Mouse (Mus musculus): ENCODE measurements around the gene Gpr141. TPM values are rescaled to one million over a fixed set of nuclear protein-coding genes. Genes with fewer than 3 reads are reported as not detected.

Gpr141 gene
- polyA plus RNA-seq, 1 experiment from 2014 or later, result 0.07 TPM

- 91% methylated on average over 4 of the region's 4 CpGs for WGBS
- Histone ChIP-seq H3K4me1 (ENCODE audit: control insufficient read depth, insufficient read depth, low read length) (no peaks in the 10 kb centered on the region), H3K9ac (ENCODE audit: low read length) (no peak overlapping the region), H3K27ac (ENCODE audit: low read depth, low read length) (no peak overlapping the region), H3K4me3 (ENCODE audit: low read depth, low read length) (no peak overlapping the region), H3K36me3 (ENCODE audit: control insufficient read depth, insufficient read depth, low read length) (no peaks in the 10 kb centered on the region), H3K27me3 (ENCODE audit: control insufficient read depth, insufficient read depth, low read length) (no peaks in the 10 kb centered on the region), H3K9me3 (ENCODE audit: control insufficient read depth, low read length) (no peaks in the 10 kb centered on the region), H3K4me2 (no peak overlapping the region)
- DNase-seq (ENCODE audit: low spot score, missing footprints) (no peak), ATAC-seq (ENCODE audit: low FRiP score) (no peak)
Measured at GRCm38 (mm10) chr13:19764276-19764675, 59.8 kb downstream of the Gpr141 start.

- H3K4me1 ChIP-seq (ENCODE audit: control insufficient read depth, insufficient read depth, low read length), result no peaks in the 10 kb centered on the region
- WGBS, result 87% methylated on average over 1 of the region's 1 CpGs
- no peak overlapping the region for H3K4me3 ChIP-seq (ENCODE audit: low read depth, low read length)
- no peak overlapping the region for H3K27ac ChIP-seq (ENCODE audit: low read depth, low read length)
- no peaks in the 10 kb centered on the region for H3K9me3 ChIP-seq (ENCODE audit: control insufficient read depth, low read length)
- no peaks in the 10 kb centered on the region for H3K27me3 ChIP-seq (ENCODE audit: control insufficient read depth, insufficient read depth, low read length)
- no peak overlapping the region for H3K4me2 ChIP-seq
- DNase-seq (ENCODE audit: low spot score, missing footprints), result no peak
- H3K9ac ChIP-seq (ENCODE audit: low read length), result no peak overlapping the region
- H3K36me3 ChIP-seq (ENCODE audit: control insufficient read depth, insufficient read depth, low read length), result no peaks in the 10 kb centered on the region
- ATAC-seq (ENCODE audit: low FRiP score), result no peak
Measured at GRCm38 (mm10) chr13:19763211-19763610, 60.8 kb downstream of the Gpr141 start.

GRCm38 (mm10) chr13:19745741-19746140 is 78.3 kb downstream of the Gpr141 start:
- no peak overlapping the region for H3K4me3 ChIP-seq (ENCODE audit: low read depth, low read length)
- H3K4me2 ChIP-seq, result no peak overlapping the region
- no peak overlapping the region for H3K9ac ChIP-seq (ENCODE audit: low read length)
- DNase-seq (ENCODE audit: low spot score, missing footprints), result no peak
- no peaks in the 10 kb centered on the region for H3K9me3 ChIP-seq (ENCODE audit: control insufficient read depth, low read length)
- no peaks in the 10 kb centered on the region for H3K27me3 ChIP-seq (ENCODE audit: control insufficient read depth, insufficient read depth, low read length)
- H3K4me1 ChIP-seq (ENCODE audit: control insufficient read depth, insufficient read depth, low read length), result no peaks in the 10 kb centered on the region
- H3K36me3 ChIP-seq (ENCODE audit: control insufficient read depth, insufficient read depth, low read length), result no peaks in the 10 kb centered on the region
- no peak overlapping the region for H3K27ac ChIP-seq (ENCODE audit: low read depth, low read length)
- WGBS, result 84% methylated on average over 2 of the region's 2 CpGs
- no peak for ATAC-seq (ENCODE audit: low FRiP score)

GRCm38 (mm10) chr13:19744536-19744935 is 79.5 kb downstream of the Gpr141 start:
- no peaks in the 10 kb centered on the region for H3K36me3 ChIP-seq (ENCODE audit: control insufficient read depth, insufficient read depth, low read length)
- no peak overlapping the region for H3K27ac ChIP-seq (ENCODE audit: low read depth, low read length)
- H3K4me2 ChIP-seq, result no peak overlapping the region
- no peak overlapping the region for H3K9ac ChIP-seq (ENCODE audit: low read length)
- H3K27me3 ChIP-seq (ENCODE audit: control insufficient read depth, insufficient read depth, low read length), result no peaks in the 10 kb centered on the region
- H3K4me1 ChIP-seq (ENCODE audit: control insufficient read depth, insufficient read depth, low read length), result no peaks in the 10 kb centered on the region
- H3K9me3 ChIP-seq (ENCODE audit: control insufficient read depth, low read length), result no peaks in the 10 kb centered on the region
- WGBS, result 91% methylated on average over 5 of the region's 5 CpGs
- DNase-seq (ENCODE audit: low spot score, missing footprints) (no peak), ATAC-seq (ENCODE audit: low FRiP score) (no peak)
- no peak overlapping the region for H3K4me3 ChIP-seq (ENCODE audit: low read depth, low read length)

GRCm38 (mm10) chr13:19734597-19734996 is 89.5 kb downstream of the Gpr141 start:
- WGBS, result 86% methylated on average over 5 of the region's 5 CpGs
- no peak for ATAC-seq (ENCODE audit: low FRiP score)

GRCm38 (mm10) chr13:19730826-19731225 is 93.2 kb downstream of the Gpr141 start:
- no peak for DNase-seq (ENCODE audit: low spot score, missing footprints)
- Histone ChIP-seq H3K4me3 (ENCODE audit: low read depth, low read length) (no peak overlapping the region), H3K4me2 (no peak overlapping the region), H3K27me3 (ENCODE audit: control insufficient read depth, insufficient read depth, low read length) (no peaks in the 10 kb centered on the region), H3K4me1 (ENCODE audit: control insufficient read depth, insufficient read depth, low read length) (no peaks in the 10 kb centered on the region), H3K9ac (ENCODE audit: low read length) (no peak overlapping the region), H3K36me3 (ENCODE audit: control insufficient read depth, insufficient read depth, low read length) (no peaks in the 10 kb centered on the region), H3K9me3 (ENCODE audit: control insufficient read depth, low read length) (no peaks in the 10 kb centered on the region), H3K27ac (ENCODE audit: low read depth, low read length) (no peak overlapping the region)
- 81% methylated on average over 2 of the region's 2 CpGs for WGBS
- no peak for ATAC-seq (ENCODE audit: low FRiP score)

More at GRCm38 (mm10) chr13:19734597-19734996, 89.5 kb downstream of the Gpr141 start:
- Histone ChIP-seq H3K9me3 (ENCODE audit: control insufficient read depth, low read length) (no peaks in the 10 kb centered on the region), H3K27ac (ENCODE audit: low read depth, low read length) (no peak overlapping the region), H3K4me1 (ENCODE audit: control insufficient read depth, insufficient read depth, low read length) (no peaks in the 10 kb centered on the region), H3K4me3 (ENCODE audit: low read depth, low read length) (no peak overlapping the region), H3K9ac (ENCODE audit: low read length) (no peak overlapping the region), H3K36me3 (ENCODE audit: control insufficient read depth, insufficient read depth, low read length) (no peaks in the 10 kb centered on the region), H3K4me2 (no peak overlapping the region), H3K27me3 (ENCODE audit: control insufficient read depth, insufficient read depth, low read length) (no peaks in the 10 kb centered on the region)
- no peak for DNase-seq (ENCODE audit: low spot score, missing footprints)

- 95% methylated on average over 5 of the region's 5 CpGs for WGBS
- H3K9me3 ChIP-seq (ENCODE audit: control insufficient read depth, low read length), result no peaks in the 10 kb centered on the region
Measured at GRCm38 (mm10) chr13:19718954-19719353, 105.1 kb downstream of the Gpr141 start.

GRCm38 (mm10) chr13:19717201-19717600 is 106.9 kb downstream of the Gpr141 start:
- no peak for ATAC-seq (ENCODE audit: low FRiP score)

More at GRCm38 (mm10) chr13:19718954-19719353, 105.1 kb downstream of the Gpr141 start:
- Histone ChIP-seq H3K4me1 (ENCODE audit: control insufficient read depth, insufficient read depth, low read length) (no peaks in the 10 kb centered on the region), H3K27ac (ENCODE audit: low read depth, low read length) (no peak overlapping the region), H3K27me3 (ENCODE audit: control insufficient read depth, insufficient read depth, low read length) (no peaks in the 10 kb centered on the region), H3K9ac (ENCODE audit: low read length) (no peak overlapping the region), H3K4me3 (ENCODE audit: low read depth, low read length) (no peak overlapping the region), H3K36me3 (ENCODE audit: control insufficient read depth, insufficient read depth, low read length) (no peaks in the 10 kb centered on the region), H3K4me2 (no peak overlapping the region)
- no peak for ATAC-seq (ENCODE audit: low FRiP score)
- no peak for DNase-seq (ENCODE audit: low spot score, missing footprints)

GRCm38 (mm10) chr13:19703806-19704205 is 120.3 kb downstream of the Gpr141 start:
- H3K4me2 ChIP-seq, result no peak overlapping the region
- H3K27me3 ChIP-seq (ENCODE audit: control insufficient read depth, insufficient read depth, low read length), result no peaks in the 10 kb centered on the region
- no peaks in the 10 kb centered on the region for H3K9me3 ChIP-seq (ENCODE audit: control insufficient read depth, low read length)
- H3K36me3 ChIP-seq (ENCODE audit: control insufficient read depth, insufficient read depth, low read length), result no peaks in the 10 kb centered on the region
- no peak overlapping the region for H3K27ac ChIP-seq (ENCODE audit: low read depth, low read length)
- WGBS, result 53% methylated on average over 4 of the region's 4 CpGs
- no peaks in the 10 kb centered on the region for H3K4me1 ChIP-seq (ENCODE audit: control insufficient read depth, insufficient read depth, low read length)
- DNase-seq (ENCODE audit: low spot score, missing footprints) (no peak), ATAC-seq (ENCODE audit: low FRiP score) (no peak)
- no peak overlapping the region for H3K4me3 ChIP-seq (ENCODE audit: low read depth, low read length)
- H3K9ac ChIP-seq (ENCODE audit: low read length), result no peak overlapping the region

More at GRCm38 (mm10) chr13:19717201-19717600, 106.9 kb downstream of the Gpr141 start:
- 92% methylated on average over 2 of the region's 2 CpGs for WGBS
- Histone ChIP-seq H3K4me1 (ENCODE audit: control insufficient read depth, insufficient read depth, low read length) (no peaks in the 10 kb centered on the region), H3K9me3 (ENCODE audit: control insufficient read depth, low read length) (no peaks in the 10 kb centered on the region), H3K27ac (ENCODE audit: low read depth, low read length) (no peak overlapping the region), H3K4me3 (ENCODE audit: low read depth, low read length) (no peak overlapping the region), H3K36me3 (ENCODE audit: control insufficient read depth, insufficient read depth, low read length) (no peaks in the 10 kb centered on the region), H3K27me3 (ENCODE audit: control insufficient read depth, insufficient read depth, low read length) (no peaks in the 10 kb centered on the region), H3K4me2 (no peak overlapping the region), H3K9ac (ENCODE audit: low read length) (no peak overlapping the region)
- no peak for DNase-seq (ENCODE audit: low spot score, missing footprints)

All from midbrain, embryonic 11.5 days (tissue).